Mouse (Mus musculus) limb, embryonic 14.5 days (tissue): ENCODE data around the gene Lpcat1. TPM values are rescaled to one million over a fixed set of nuclear protein-coding genes. Genes with fewer than 3 reads are reported as not detected.

Experiments used
- ATAC-seq: fragments of 200-750 bp; cut with Nextera tagmentation; 2 replicates; pipeline ENCODE4 v1.8.0; 2017; ENCODE audit warnings: low read depth, moderate number of reproducible peaks, moderate TSS enrichment; ENCODE audit not compliant: low FRiP score
- DNase-seq: peaks from one replicate; pipeline ENCODE4 v3.0.0-alpha.2; 2015; ENCODE audit warnings: low spot score
- H3K27ac ChIP-seq: fragments of 300-500 bp; sonication (generic); replicated peaks from 2 replicates; pipeline ENCODE4 v1.5.1; 2014; ENCODE audit warnings: low read depth, mild to moderate bottlenecking, low read length, moderate library complexity, mixed read lengths
- H3K27me3 ChIP-seq: fragments of 300-500 bp; sonication (generic); 2 replicates; pipeline ENCODE4 v1.6.1; 2014; ENCODE audit warnings: low read length, mixed read lengths; ENCODE audit not compliant: control insufficient read depth, insufficient read depth
- H3K36me3 ChIP-seq: fragments of 300-500 bp; sonication (generic); 2 replicates; pipeline ENCODE4 v1.6.1; 2014; ENCODE audit warnings: mild to moderate bottlenecking, low read length, moderate library complexity, mixed read lengths; ENCODE audit not compliant: control insufficient read depth, insufficient read depth
- H3K4me1 ChIP-seq: fragments of 300-500 bp; sonication (generic); 2 replicates; pipeline ENCODE4 v1.6.1; 2014; ENCODE audit warnings: antibody characterized with exemption, low read length, mixed read lengths; ENCODE audit not compliant: control insufficient read depth, insufficient read depth
- H3K4me2 ChIP-seq: fragments of 300-500 bp; sonication (generic); replicated peaks from 2 replicates; pipeline ENCODE4 v1.6.1; 2014; ENCODE audit warnings: low read depth, mild to moderate bottlenecking, low read length, moderate library complexity; ENCODE audit not compliant: severe bottlenecking
- H3K4me3 ChIP-seq: fragments of 300-500 bp; sonication (generic); replicated peaks from 2 replicates; pipeline ENCODE4 v1.5.1; 2014; ENCODE audit warnings: low read length
- H3K9ac ChIP-seq: fragments of 300-500 bp; sonication (generic); 2 replicates; pipeline ENCODE4 v1.6.1; 2014; ENCODE audit warnings: mild to moderate bottlenecking, low read depth, low read length, moderate library complexity; ENCODE audit not compliant: severe bottlenecking
- H3K9me3 ChIP-seq: fragments of 300-500 bp; sonication (generic); 2 replicates; pipeline ENCODE4 v1.6.1; 2016; ENCODE audit warnings: low read length; ENCODE audit not compliant: control insufficient read depth
- POLR2A ChIP-seq: fragments of 200-500 bp; IDR thresholded peaks from 2 replicates; pipeline ENCODE4 v1.8.0; 2012; ENCODE audit warnings: inconsistent platforms, mild to moderate bottlenecking, moderate library complexity, borderline replicate concordance; ENCODE audit not compliant: insufficient read depth, insufficient read length; ENCODE audit errors: extremely low read depth
- WGBS: fragments of 180-500 bp; shearing (Covaris S2); extraction: QIAGEN DNeasy Blood & Tissue Kit; methylation state at CpG from one replicate; pipeline ENCODE4 v1.1.7; 2014; 5-methylcytosine and 5-hydroxymethylcytosine counted together
- polyA plus RNA-seq, 2 experiments: library from polyadenylated mRNA; depleted of rRNA in 1 of 2; stranded (reverse) in 1 of 2; unstranded in 1 of 2; fragments of >200 nt; fragmentation: Nextera tagmentation in 1 of 2; extraction: Ambion mirVana in 1 of 2; gene quantifications; 2 replicates each; pipeline versions ENCODE4 v1.2.1 to v1.2.3; 2012 to 2014

Gene Lpcat1
- polyA plus RNA-seq, 2 experiments, result 43.2 to 51.7 TPM

DNA sequence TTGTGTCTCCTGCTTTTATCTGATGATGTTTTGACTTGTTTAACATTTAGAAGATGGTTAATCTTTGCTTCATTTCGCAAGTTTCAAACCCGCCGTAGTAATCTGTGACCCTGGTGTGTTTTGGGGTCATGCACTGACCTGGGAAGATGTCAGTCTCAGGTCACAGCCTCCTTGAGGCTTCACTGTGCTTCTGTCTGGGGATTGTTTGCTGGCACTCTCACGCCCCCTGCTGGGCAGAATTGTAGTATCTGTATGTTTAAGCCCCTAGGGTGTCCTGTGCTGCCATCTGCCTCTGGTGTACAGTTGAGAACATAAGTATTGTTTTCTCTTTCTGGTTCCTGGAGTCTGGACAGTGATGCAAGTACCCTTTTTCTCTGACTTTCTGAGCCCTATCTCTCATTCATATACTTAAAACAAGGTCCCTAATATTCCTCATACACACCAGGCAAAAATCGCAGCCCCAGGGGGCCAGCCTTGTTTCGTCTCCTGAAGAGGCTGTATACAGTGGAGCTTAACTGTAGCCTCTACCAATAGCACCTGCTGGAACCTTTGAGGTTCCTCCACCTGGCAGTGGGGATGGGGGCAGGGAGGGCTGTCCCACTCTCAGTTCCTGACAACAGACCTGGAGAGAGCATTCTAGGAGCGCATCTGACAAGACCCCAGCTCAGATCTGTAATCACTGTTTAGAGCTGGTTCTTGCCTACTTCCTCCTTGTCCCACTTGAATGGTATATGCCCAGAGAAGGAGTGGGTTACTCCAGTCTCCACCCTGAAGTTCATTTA, 38.9 kb downstream of the Lpcat1 start:
- H3K9me3 ChIP-seq, result no peaks in the 10 kb centered on the region
- no peaks in the 10 kb centered on the region for H3K27me3 ChIP-seq
- no peaks in the 10 kb centered on the region for H3K4me1 ChIP-seq
- no peak overlapping the region for H3K9ac ChIP-seq
- H3K4me3 ChIP-seq, result no peak overlapping the region
- H3K36me3 ChIP-seq, result peaks cover 65% of the 10 kb centered on the region
- 69% methylated on average over 7 of the region's 7 CpGs for WGBS
- ATAC-seq (no peak), DNase-seq (peak; percentile 69)
- H3K27ac ChIP-seq, result no peak overlapping the region
- TF ChIP-seq POLR2A, result no peak
- no peak overlapping the region for H3K4me2 ChIP-seq

DNA sequence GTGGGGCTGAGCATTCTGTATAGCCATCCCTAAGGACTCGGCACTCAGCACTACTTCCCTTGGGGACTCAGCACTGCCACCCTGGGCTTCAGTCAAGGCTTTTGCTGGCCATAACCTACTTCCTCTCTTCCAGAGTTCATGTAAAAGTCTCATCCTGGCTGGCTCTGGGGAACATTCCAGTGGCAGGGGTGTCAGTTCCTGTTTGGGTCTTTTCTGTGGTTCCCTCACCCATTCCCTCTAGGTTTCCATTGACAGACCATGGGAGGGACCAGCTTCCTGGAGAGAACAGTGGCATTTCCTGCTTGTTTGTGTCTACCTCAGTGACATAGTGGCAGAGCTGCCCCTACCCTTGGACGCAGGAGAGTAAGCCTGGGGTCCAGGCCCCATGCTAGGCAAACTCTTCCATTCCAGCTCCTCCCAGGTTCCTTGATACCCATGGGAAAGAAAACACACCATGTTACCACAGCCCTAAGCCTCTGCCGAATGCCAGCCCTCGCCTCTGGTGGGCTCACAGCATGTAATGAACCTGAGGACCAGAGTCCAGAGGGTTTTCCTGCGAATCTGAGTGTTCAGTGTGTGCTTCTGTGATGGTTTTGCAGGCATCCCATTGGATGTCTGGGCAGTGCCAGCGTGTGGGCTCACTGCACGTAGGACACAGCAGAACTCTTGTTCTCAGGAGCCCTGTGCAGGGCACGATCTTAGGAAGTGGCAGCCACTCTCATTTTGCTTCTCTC, 42.0 kb downstream of the Lpcat1 start:
- no peak for ATAC-seq
- Histone ChIP-seq H3K4me3 (no peak overlapping the region), H3K9ac (no peak overlapping the region), H3K27me3 (no peaks in the 10 kb centered on the region), H3K9me3 (no peaks in the 10 kb centered on the region), H3K4me1 (no peaks in the 10 kb centered on the region), H3K27ac (no peak overlapping the region), H3K4me2 (no peak overlapping the region), H3K36me3 (peaks cover 72% of the 10 kb centered on the region)
- no peak for DNase-seq
- no peak for TF ChIP-seq POLR2A
- WGBS, result 88% methylated on average over 8 of the region's 8 CpGs

DNA sequence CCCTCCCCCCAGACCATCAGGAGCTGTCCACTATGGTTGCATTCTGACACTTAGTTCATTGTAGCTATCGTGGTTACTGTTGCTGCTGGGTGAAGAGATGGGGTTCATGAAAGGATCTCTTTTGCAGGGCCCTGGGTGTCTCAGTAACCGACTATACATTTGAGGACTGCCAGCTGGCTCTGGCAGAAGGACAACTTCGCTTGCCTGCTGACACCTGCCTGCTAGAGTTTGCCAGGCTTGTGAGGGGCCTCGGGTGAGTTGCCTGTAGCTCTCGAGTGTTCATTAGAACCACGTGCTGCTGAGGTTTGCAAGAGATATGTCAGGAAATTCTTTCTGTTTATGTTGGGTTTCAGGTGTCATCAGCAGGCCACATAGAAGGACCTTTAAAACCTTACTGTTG, 42.9 kb downstream of the Lpcat1 start:
- no peak for TF ChIP-seq POLR2A
- Histone ChIP-seq H3K36me3 (peaks cover 81% of the 10 kb centered on the region), H3K27ac (no peak overlapping the region), H3K4me2 (no peak overlapping the region), H3K4me1 (no peaks in the 10 kb centered on the region), H3K27me3 (no peaks in the 10 kb centered on the region), H3K4me3 (no peak overlapping the region), H3K9ac (no peak overlapping the region), H3K9me3 (no peaks in the 10 kb centered on the region)
- WGBS, result 69% methylated on average over 6 of the region's 6 CpGs
- ATAC-seq (no peak), DNase-seq (no peak)

DNA sequence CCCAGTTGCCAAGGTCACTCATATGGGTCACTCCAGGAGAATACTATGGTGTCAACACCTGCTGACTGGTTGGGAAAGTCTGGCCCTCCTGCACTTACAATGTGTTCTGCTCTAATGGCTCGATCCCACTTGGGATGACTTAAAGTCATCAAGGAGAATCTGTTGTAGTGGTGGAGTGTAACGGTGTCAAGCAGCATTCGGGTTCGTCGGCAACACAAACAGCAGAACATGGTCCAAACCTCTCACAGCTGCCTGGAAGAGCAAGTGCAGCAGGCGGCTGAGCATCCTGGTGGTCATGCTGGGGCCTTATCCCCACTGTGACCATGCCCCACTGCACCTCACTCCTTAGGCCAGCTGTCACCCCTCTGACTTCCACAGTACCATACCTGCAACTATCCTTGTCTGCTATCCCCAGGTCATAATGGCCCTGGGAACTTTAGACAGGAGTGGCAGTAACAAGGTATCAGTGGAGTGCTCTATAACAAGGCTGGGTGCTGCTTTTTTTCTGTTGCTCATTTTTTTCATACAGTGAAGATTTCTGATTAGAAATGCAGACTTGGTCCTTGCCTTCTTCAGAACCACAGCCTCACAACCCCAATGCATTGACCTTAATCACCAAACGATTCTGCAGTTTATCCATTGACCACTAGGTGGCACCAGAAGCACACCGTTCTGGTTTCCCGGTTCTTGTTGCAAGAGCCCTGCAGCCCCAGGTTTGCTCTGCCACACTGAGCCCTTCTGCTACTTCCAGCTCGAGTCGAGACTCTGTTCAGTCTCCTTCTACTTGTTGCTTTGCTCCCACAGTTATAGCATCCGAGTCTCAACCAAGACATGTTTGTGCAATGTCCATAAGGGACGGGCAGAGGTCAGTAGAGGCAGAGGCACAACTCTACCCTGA, 46.0 kb downstream of the Lpcat1 start:
- H3K4me1 ChIP-seq, result no peaks in the 10 kb centered on the region
- no peak overlapping the region for H3K9ac ChIP-seq
- WGBS, result 57% methylated on average over 13 of the region's 13 CpGs
- TF ChIP-seq POLR2A, result no peak
- no peak overlapping the region for H3K4me2 ChIP-seq
- H3K9me3 ChIP-seq, result no peaks in the 10 kb centered on the region
- H3K27ac ChIP-seq, result no peak overlapping the region
- no peak overlapping the region for H3K4me3 ChIP-seq
- no peaks in the 10 kb centered on the region for H3K27me3 ChIP-seq
- peaks cover 75% of the 10 kb centered on the region for H3K36me3 ChIP-seq
- DNase-seq (peak; percentile 87), ATAC-seq (peak; percentile 58; the same call in 1 of the 2 replicates)

DNA sequence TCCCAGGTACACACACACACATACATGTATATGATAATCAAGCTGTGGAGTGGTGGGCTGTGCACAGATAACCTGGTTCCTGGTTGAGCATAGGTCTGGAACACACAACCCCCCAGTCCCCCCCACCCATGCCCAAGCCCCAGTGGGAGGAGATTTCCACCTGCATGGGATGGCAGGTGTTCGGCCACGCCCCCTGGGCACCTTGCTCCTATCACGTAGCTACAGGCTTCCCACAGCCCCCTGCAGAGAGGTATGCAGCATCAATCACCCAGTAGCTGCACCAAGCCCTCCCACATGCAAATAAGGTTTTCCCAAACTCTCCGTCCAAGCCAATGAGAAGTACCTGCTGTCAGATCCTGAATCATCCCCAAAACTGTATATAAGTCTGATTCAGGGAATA, 49.9 kb downstream of the Lpcat1 start:
- ATAC-seq (no peak), DNase-seq (no peak)
- H3K9me3 ChIP-seq, result no peaks in the 10 kb centered on the region
- H3K27ac ChIP-seq, result no peak overlapping the region
- no peaks in the 10 kb centered on the region for H3K27me3 ChIP-seq
- 77% methylated on average over 4 of the region's 4 CpGs for WGBS
- H3K4me3 ChIP-seq, result no peak overlapping the region
- peaks cover 44% of the 10 kb centered on the region for H3K36me3 ChIP-seq
- no peak overlapping the region for H3K9ac ChIP-seq
- H3K4me1 ChIP-seq, result no peaks in the 10 kb centered on the region
- no peak for TF ChIP-seq POLR2A
- no peak overlapping the region for H3K4me2 ChIP-seq
